Mouse (Mus musculus) forebrain, embryonic 12.5 days (tissue): ENCODE measurements around the gene Naa38. TPM values are rescaled to one million over a fixed set of nuclear protein-coding genes. Genes with fewer than 3 reads are reported as not detected.

ENCODE experiments used
- ATAC-seq: fragments of 200-750 bp; cut with Nextera tagmentation; 2 replicates; pipeline ENCODE4 v1.8.0; 2017; ENCODE audit warnings: moderate TSS enrichment; ENCODE audit not compliant: low FRiP score
- H3K27ac ChIP-seq: fragments of 300-500 bp; sonication (generic); 2 replicates; pipeline ENCODE4 v1.5.1; 2016; ENCODE audit warnings: mild to moderate bottlenecking
- H3K27me3 ChIP-seq: fragments of 300-500 bp; sonication (generic); 2 replicates; pipeline ENCODE4 v1.6.1; 2016; ENCODE audit warnings: mild to moderate bottlenecking
- H3K36me3 ChIP-seq: fragments of 300-500 bp; sonication (generic); replicated peaks from 2 replicates; pipeline ENCODE4 v1.6.1; 2016; ENCODE audit warnings: mild to moderate bottlenecking
- H3K4me1 ChIP-seq: fragments of 300-500 bp; sonication (generic); 2 replicates; pipeline ENCODE4 v1.6.1; 2016
- H3K4me2 ChIP-seq: fragments of 300-500 bp; sonication (generic); 2 replicates; pipeline ENCODE4 v1.6.1; 2016; ENCODE audit warnings: mild to moderate bottlenecking, moderate library complexity
- H3K4me3 ChIP-seq: fragments of 300-500 bp; sonication (generic); replicated peaks from 2 replicates; pipeline ENCODE4 v1.5.1; 2016; ENCODE audit warnings: mild to moderate bottlenecking
- H3K9ac ChIP-seq: fragments of 300-500 bp; sonication (generic); 2 replicates; pipeline ENCODE4 v1.6.1; 2016; ENCODE audit warnings: mild to moderate bottlenecking
- H3K9me3 ChIP-seq: fragments of 300-500 bp; sonication (generic); 2 replicates; pipeline ENCODE4 v1.6.1; 2016
- WGBS: fragments of 180-500 bp; shearing (Covaris S2); methylation state at CpG from one replicate; pipeline ENCODE4 v1.1.7; 2016; 5-methylcytosine and 5-hydroxymethylcytosine counted together
- polyA plus RNA-seq: library from polyadenylated mRNA; unstranded; fragments of >200 nt; fragmentation: Nextera tagmentation; extraction: Ambion mirVana; gene quantifications from 2 replicates; pipeline ENCODE4 v1.2.1, GENCODE M21; 2016

Gene Naa38
- polyA plus RNA-seq, 1 experiment from 2014 or later = 103 TPM

DNA sequence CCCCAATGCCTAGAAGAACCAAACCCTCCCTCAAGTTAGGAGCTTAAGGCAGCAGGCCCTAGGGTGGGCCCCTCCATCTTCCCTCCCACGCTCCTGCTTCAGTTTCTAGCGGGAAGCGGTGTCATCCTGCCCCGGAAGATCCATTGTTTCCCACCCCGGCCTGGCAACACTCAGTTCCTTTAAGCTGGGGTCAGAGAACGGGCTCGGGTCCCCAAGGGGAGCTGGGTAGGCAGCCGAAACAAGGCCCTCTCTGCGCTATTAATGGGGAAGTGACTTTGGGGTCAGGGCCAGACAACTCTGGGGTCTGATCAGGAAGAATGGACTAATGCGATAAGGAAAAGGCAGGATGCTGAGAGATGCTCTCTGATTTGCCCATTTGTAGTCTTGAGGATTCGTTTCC is 1.5 kb downstream of the Naa38 start:
- Histone ChIP-seq H3K36me3 (peaks cover 33% of the 10 kb centered on the region), H3K27me3 (peaks cover 41% of the 10 kb centered on the region), H3K9ac (peak overlapping the region; percentile 78), H3K9me3 (no peaks in the 10 kb centered on the region), H3K27ac (peak overlapping the region; percentile 42; the same call in 1 of the 2 replicates), H3K4me3 (peak overlapping the region; percentile 66), H3K4me2 (peak overlapping the region; percentile 82), H3K4me1 (peaks cover 53% of the 10 kb centered on the region)
- no peak for ATAC-seq
- 20% methylated on average over 11 of the region's 11 CpGs for WGBS

- peak overlapping the region; percentile 27 for H3K4me3 ChIP-seq
- no peak for ATAC-seq
- H3K27me3 ChIP-seq = peaks cover 43% of the 10 kb centered on the region
- peak overlapping the region; percentile 46 for H3K27ac ChIP-seq
- WGBS = 7% methylated on average over 24 of the region's 24 CpGs
- peak overlapping the region; percentile 82 for H3K4me2 ChIP-seq
- no peaks in the 10 kb centered on the region for H3K9me3 ChIP-seq
- H3K4me1 ChIP-seq = peaks cover 53% of the 10 kb centered on the region
- peaks cover 37% of the 10 kb centered on the region for H3K36me3 ChIP-seq
- peak overlapping the region; percentile 43 for H3K9ac ChIP-seq
Observed at GRCm38 (mm10) chr11:69397581-69398057, 2.3 kb downstream of the Naa38 start.

- Histone ChIP-seq H3K27ac (peak within 1 kb of the TSS; percentile 46), H3K27me3 (peaks cover 43% of the 10 kb centered on the region), H3K4me2 (peak within 1 kb of the TSS; percentile 82), H3K36me3 (peaks cover 41% of the 10 kb centered on the region), H3K4me3 (peak within 1 kb of the TSS; percentile 27), H3K9ac (peak within 1 kb of the TSS; percentile 78), H3K9me3 (no peaks in the 10 kb centered on the region), H3K4me1 (peaks cover 53% of the 10 kb centered on the region)
- 3% methylated on average over 16 of the region's 16 CpGs for WGBS
- no peak for ATAC-seq
Observed at GRCm38 (mm10) chr11:69398059-69398458, 2.8 kb downstream of the Naa38 start, which contains the start of gene Tmem88. TSS of gene Tmem88 (minus strand) at chr11:69398234.

- H3K36me3 ChIP-seq = peaks cover 47% of the 10 kb centered on the region
- H3K27ac ChIP-seq = no peak overlapping the region
- H3K4me2 ChIP-seq = peak overlapping the region; percentile 82
- WGBS = 12% methylated on average over 21 of the region's 21 CpGs
- no peaks in the 10 kb centered on the region for H3K9me3 ChIP-seq
- peak overlapping the region; percentile 27; the same call in 1 of the 2 replicates for H3K4me3 ChIP-seq
- peaks cover 43% of the 10 kb centered on the region for H3K27me3 ChIP-seq
- H3K9ac ChIP-seq = peak overlapping the region; percentile 43
- peaks cover 53% of the 10 kb centered on the region for H3K4me1 ChIP-seq
- ATAC-seq = no peak
Observed at GRCm38 (mm10) chr11:69398486-69399200, 3.4 kb downstream of the Naa38 start.

- Histone ChIP-seq H3K4me3 (no peak overlapping the region; the same call in 1 of the 2 replicates), H3K4me1 (peaks cover 49% of the 10 kb centered on the region), H3K27me3 (peaks cover 43% of the 10 kb centered on the region), H3K36me3 (peaks cover 55% of the 10 kb centered on the region), H3K9me3 (no peaks in the 10 kb centered on the region), H3K9ac (0 out of 2 replicates have a peak overlapping the region, but pooled peaks have one; percentile 21), H3K4me2 (peak overlapping the region; percentile 24; the same call in 1 of the 2 replicates), H3K27ac (no peak overlapping the region)
- ATAC-seq = no peak
- 13% methylated on average over 66 of the region's 66 CpGs for WGBS
Observed at GRCm38 (mm10) chr11:69399201-69400082, 4.2 kb downstream of the Naa38 start.

- Histone ChIP-seq H3K27me3 (peaks cover 43% of the 10 kb centered on the region), H3K4me2 (0 out of 2 replicates have a peak overlapping the region, but pooled peaks have one; percentile 24), H3K4me1 (peaks cover 46% of the 10 kb centered on the region), H3K9ac (0 out of 2 replicates have a peak overlapping the region, but pooled peaks have one; percentile 21), H3K4me3 (no peak overlapping the region; the same call in 1 of the 2 replicates), H3K9me3 (no peaks in the 10 kb centered on the region), H3K36me3 (peaks cover 63% of the 10 kb centered on the region), H3K27ac (no peak overlapping the region)
- ATAC-seq = no peak
- 76% methylated on average over 25 of the region's 25 CpGs for WGBS
Observed at GRCm38 (mm10) chr11:69400083-69400850, 5.0 kb downstream of the Naa38 start.

DNA sequence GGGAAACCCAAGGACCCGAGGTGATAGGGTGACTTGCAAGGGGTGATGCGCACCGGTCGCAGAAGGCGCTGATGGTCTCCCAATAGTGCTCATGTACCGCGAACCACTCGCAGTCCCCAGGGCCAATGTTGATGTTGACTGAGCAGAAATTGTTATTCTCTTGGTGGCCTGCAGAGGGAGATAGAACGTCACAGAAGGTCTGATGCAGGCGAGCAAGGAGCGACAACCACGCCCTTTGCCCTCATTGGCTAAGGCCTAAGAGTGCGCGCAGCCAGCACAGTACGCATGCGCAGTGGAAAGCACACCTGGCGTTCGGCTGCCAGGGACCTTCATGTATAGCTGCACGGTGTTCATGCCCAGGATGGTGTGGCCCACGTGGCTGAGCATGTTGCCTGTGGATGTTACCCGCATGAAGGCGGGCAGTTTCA is 5.9 kb downstream of the Naa38 start:
- Histone ChIP-seq H3K4me1 (peaks cover 44% of the 10 kb centered on the region), H3K27ac (no peak overlapping the region), H3K36me3 (peaks cover 73% of the 10 kb centered on the region), H3K4me2 (no peak overlapping the region; the same call in 1 of the 2 replicates), H3K4me3 (no peak overlapping the region), H3K9me3 (no peaks in the 10 kb centered on the region), H3K27me3 (peaks cover 43% of the 10 kb centered on the region), H3K9ac (no peak overlapping the region)
- peak; percentile 79 for ATAC-seq
- 19% methylated on average over 22 of the region's 22 CpGs for WGBS

GRCm38 (mm10) chr11:69401987-69402386 is 6.7 kb downstream of the Naa38 start:
- Histone ChIP-seq H3K4me2 (no peak overlapping the region), H3K9me3 (no peaks in the 10 kb centered on the region), H3K27me3 (peaks cover 40% of the 10 kb centered on the region), H3K27ac (no peak overlapping the region), H3K4me3 (no peak overlapping the region), H3K4me1 (peaks cover 36% of the 10 kb centered on the region), H3K9ac (no peak overlapping the region), H3K36me3 (peaks cover 81% of the 10 kb centered on the region)
- WGBS = 81% methylated on average over 12 of the region's 12 CpGs
- ATAC-seq = no peak

DNA sequence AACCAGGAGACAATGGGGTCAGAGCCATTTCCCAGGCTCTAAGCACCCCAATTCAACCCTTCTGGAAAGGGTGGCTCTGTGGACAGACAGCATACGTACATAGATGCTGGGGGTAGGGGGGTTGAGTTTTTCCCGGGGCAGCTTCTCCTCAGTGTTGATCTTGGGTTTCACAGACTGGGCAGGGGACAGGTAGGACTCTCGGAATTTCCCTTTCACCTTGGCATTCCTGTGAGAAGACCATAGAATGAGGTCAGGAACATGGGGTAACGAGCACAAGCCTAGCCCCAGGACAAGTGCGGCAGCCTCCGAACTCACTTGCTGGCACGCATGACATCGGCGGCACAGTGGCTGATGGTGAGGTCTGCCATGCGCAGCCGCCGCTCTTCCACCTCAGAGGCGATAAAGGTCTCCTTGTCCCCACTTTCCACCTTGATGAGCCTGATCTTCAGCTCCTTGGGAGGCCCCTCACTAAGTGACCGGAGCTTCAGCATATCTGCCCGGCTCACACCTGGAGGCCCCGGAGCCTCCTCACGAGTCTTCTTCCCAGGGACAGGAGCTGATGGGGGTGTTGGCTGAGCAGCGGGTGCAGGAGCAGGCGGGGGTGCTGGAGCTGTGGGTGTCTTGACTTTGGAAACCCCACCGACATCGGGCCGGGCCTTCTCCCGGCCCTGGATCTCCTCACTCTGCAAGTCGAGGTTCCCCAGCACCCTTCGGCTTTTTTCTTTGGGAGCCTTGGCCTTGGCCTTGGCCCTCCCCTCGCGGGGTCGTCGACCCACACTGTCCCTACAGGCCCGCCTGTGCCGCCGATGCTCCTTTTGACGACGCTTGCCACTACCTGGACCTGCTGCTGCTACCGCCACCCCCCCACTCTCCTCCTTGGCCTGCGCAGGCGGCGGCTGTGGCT is 8.7 kb downstream of the Naa38 start:
- Histone ChIP-seq H3K4me1 (peaks cover 35% of the 10 kb centered on the region), H3K9ac (no peak overlapping the region), H3K9me3 (no peaks in the 10 kb centered on the region), H3K4me2 (no peak overlapping the region), H3K36me3 (peaks cover 90% of the 10 kb centered on the region), H3K27me3 (peaks cover 24% of the 10 kb centered on the region), H3K27ac (no peak overlapping the region), H3K4me3 (no peak overlapping the region)
- 92% methylated on average over 36 of the region's 38 CpGs for WGBS
- no peak for ATAC-seq

- 93% methylated on average over 21 of the region's 24 CpGs for WGBS
- H3K27me3 ChIP-seq = peaks cover 21% of the 10 kb centered on the region
- H3K4me2 ChIP-seq = no peak overlapping the region
- peaks cover 84% of the 10 kb centered on the region for H3K36me3 ChIP-seq
- H3K4me1 ChIP-seq = peaks cover 28% of the 10 kb centered on the region
- H3K9me3 ChIP-seq = no peaks in the 10 kb centered on the region
- no peak for ATAC-seq
- no peak overlapping the region for H3K4me3 ChIP-seq
- no peak overlapping the region for H3K27ac ChIP-seq
- no peak overlapping the region for H3K9ac ChIP-seq
Observed at GRCm38 (mm10) chr11:69404595-69405396, 9.5 kb downstream of the Naa38 start.
